ENCODE assay signal across 16 mouse cellular contexts in genomic region chr14:12428021-12428654, GRCm38 (mm10).
DNase-seq lines count a peak whose midpoint lies in the region; ATAC-seq and TF ChIP-seq lines count a peak whose summit lies in the region.
"Had no signal": no experiment of that assay in that cellular context is flagged by ENCODE, and none has a peak within 500 bp of the region (broad histone marks: within the 10 kb centered on the region; RNA-seq: fewer than 3 reads in every experiment).

No protein-coding gene starts in this region.

- DNase-seq in hindbrain, embryonic 14.5 days (ENCODE audit: low spot score), result no peak
- peak; percentile 44 to 55 for DNase-seq in right cerebral cortex, postnatal 10 days (ENCODE audit: low spot score in 2 of 2)
- no peak for DNase-seq in right cerebral cortex, postnatal 4 days
- peak; percentile 7 for DNase-seq in lung, postnatal 0 days (ENCODE audit: low spot score)
- DNase-seq in kidney, adult 2 months, result no peak
- no peak for DNase-seq in spleen, adult 18-20 months
- no peak for DNase-seq in kidney, postnatal 25 days
- DNase-seq: adrenal gland, adult 2 months; cerebellum, postnatal 36 days; gastrocnemius, adult 2 months; kidney, adult 18-20 months; liver had no signal

- TF ChIP-seq CTCF in lung, postnatal 0 days (IDR thresholded peaks at IDR 0.05), result no peak
- TF ChIP-seq CTCF in kidney, adult 2 months (conservative IDR thresholded peaks at IDR 0.05; ENCODE audit: insufficient read depth, insufficient read length, low read depth, low read length), result no peak

- no peak overlapping the region for H3K4me3 ChIP-seq in hindbrain, embryonic 16.5 days (ENCODE audit: low read length)
- H3K4me3 ChIP-seq in hindbrain, embryonic 14.5 days (replicated peaks; ENCODE audit: low read length), result no peak overlapping the region
- H3K4me3 ChIP-seq in lung, postnatal 0 days (ENCODE audit: low read depth, low read length), result no peak overlapping the region
- no peak overlapping the region for H3K4me3 ChIP-seq in kidney, adult 2 months (ENCODE audit: insufficient read depth, low read depth, low read length)
- H3K4me3 ChIP-seq: embryonic facial prominence, embryonic 13.5 days; gastrocnemius, adult 2 months; heart, embryonic 12.5 days; hindbrain, embryonic 10.5 days had no signal

- no peak overlapping the region for H3K9ac ChIP-seq in hindbrain, embryonic 16.5 days (ENCODE audit: low read depth, low read length)
- no peak overlapping the region for H3K9ac ChIP-seq in hindbrain, embryonic 14.5 days
- no peak overlapping the region for H3K9ac ChIP-seq in lung, postnatal 0 days (replicated peaks; ENCODE audit: low read depth)
- H3K9ac ChIP-seq: embryonic facial prominence, embryonic 13.5 days; heart, embryonic 12.5 days had no signal

- no peaks in the 10 kb centered on the region for H3K27me3 ChIP-seq in hindbrain, embryonic 16.5 days (replicated peaks; ENCODE audit: control insufficient read depth, insufficient read depth, low read length)
- no peaks in the 10 kb centered on the region for H3K27me3 ChIP-seq in hindbrain, embryonic 14.5 days (ENCODE audit: control insufficient read depth, insufficient read depth, low read length)
- H3K27me3 ChIP-seq in lung, postnatal 0 days (replicated peaks; ENCODE audit: insufficient read depth, low read length), result no peaks in the 10 kb centered on the region
- H3K27me3 ChIP-seq in kidney, adult 2 months (replicated peaks; ENCODE audit: control insufficient read depth, insufficient read depth, low read length), result no peaks in the 10 kb centered on the region
- H3K27me3 ChIP-seq: embryonic facial prominence, embryonic 13.5 days; heart, embryonic 12.5 days had no signal

- no peak overlapping the region for H3K27ac ChIP-seq in hindbrain, embryonic 16.5 days (ENCODE audit: low read depth, low read length)
- no peak overlapping the region for H3K27ac ChIP-seq in hindbrain, embryonic 14.5 days
- no peak overlapping the region for H3K27ac ChIP-seq in lung, postnatal 0 days (ENCODE audit: low read length)
- no peak overlapping the region for H3K27ac ChIP-seq in kidney, adult 2 months (ENCODE audit: insufficient read depth, low read depth, low read length)
- H3K27ac ChIP-seq: embryonic facial prominence, embryonic 13.5 days; gastrocnemius, adult 2 months; hindbrain, embryonic 10.5 days had no signal

- no peak for TF ChIP-seq POLR2A in kidney, adult 2 months (IDR thresholded peaks at IDR 0.05; ENCODE audit: low read depth, low read length)

- TF ChIP-seq EP300 in lung, postnatal 0 days (IDR thresholded peaks at IDR 0.05), result no peak

- 70% methylated on average over 8 of the region's 8 CpGs for WGBS in hindbrain, embryonic 16.5 days
- WGBS in hindbrain, embryonic 14.5 days, result 81% methylated on average over 8 of the region's 8 CpGs
- 57% methylated on average over 8 of the region's 8 CpGs for WGBS in lung, postnatal 0 days
- WGBS in kidney, adult 2 months, result 83% methylated on average over 8 of the region's 8 CpGs

- peak; percentile 65; the same call in 1 of the 2 replicates for ATAC-seq in hindbrain, embryonic 16.5 days
- no peak for ATAC-seq in hindbrain, embryonic 14.5 days (ENCODE audit: low FRiP score)
- peak; percentile 17; the same call in 1 of the 2 replicates for ATAC-seq in lung, postnatal 0 days

- no peaks in the 10 kb centered on the region; the same call in 1 of the 2 replicates for H3K36me3 ChIP-seq in hindbrain, embryonic 16.5 days (ENCODE audit: control insufficient read depth, insufficient read depth, low read length)
- peaks cover 12% of the 10 kb centered on the region for H3K36me3 ChIP-seq in hindbrain, embryonic 14.5 days (replicated peaks; ENCODE audit: control insufficient read depth, insufficient read depth)
- no peaks in the 10 kb centered on the region for H3K36me3 ChIP-seq in lung, postnatal 0 days (ENCODE audit: insufficient read depth, low read length)
- no peaks in the 10 kb centered on the region for H3K36me3 ChIP-seq in kidney, adult 2 months (ENCODE audit: control insufficient read depth, insufficient read depth, low read length)
- H3K36me3 ChIP-seq: embryonic facial prominence, embryonic 13.5 days; heart, embryonic 12.5 days; hindbrain, embryonic 10.5 days had no signal

- H3K9me3 ChIP-seq in hindbrain, embryonic 16.5 days (ENCODE audit: control insufficient read depth, low read length), result no peaks in the 10 kb centered on the region
- H3K9me3 ChIP-seq in hindbrain, embryonic 14.5 days (ENCODE audit: control insufficient read depth, low read length), result no peaks in the 10 kb centered on the region
- H3K9me3 ChIP-seq in lung, postnatal 0 days (ENCODE audit: low read length), result no peaks in the 10 kb centered on the region
- H3K9me3 ChIP-seq: embryonic facial prominence, embryonic 13.5 days; heart, embryonic 12.5 days; hindbrain, embryonic 10.5 days had no signal

- H3K4me2 ChIP-seq in hindbrain, embryonic 16.5 days (ENCODE audit: low read length), result no peak overlapping the region
- H3K4me2 ChIP-seq in hindbrain, embryonic 14.5 days (replicated peaks), result no peak overlapping the region
- no peak overlapping the region for H3K4me2 ChIP-seq in lung, postnatal 0 days (replicated peaks; ENCODE audit: low read depth, low read length)
- H3K4me2 ChIP-seq: embryonic facial prominence, embryonic 13.5 days; heart, embryonic 12.5 days had no signal

- H3K4me1 ChIP-seq in hindbrain, embryonic 16.5 days (ENCODE audit: control insufficient read depth, insufficient read depth, low read depth, low read length), result no peaks in the 10 kb centered on the region
- no peaks in the 10 kb centered on the region for H3K4me1 ChIP-seq in hindbrain, embryonic 14.5 days (replicated peaks; ENCODE audit: control insufficient read depth, insufficient read depth, low read length)
- no peaks in the 10 kb centered on the region for H3K4me1 ChIP-seq in lung, postnatal 0 days (ENCODE audit: insufficient read depth, low read depth, low read length)
- H3K4me1 ChIP-seq in kidney, adult 2 months (ENCODE audit: control insufficient read depth, insufficient read depth, low read length), result no peaks in the 10 kb centered on the region
- H3K4me1 ChIP-seq: embryonic facial prominence, embryonic 13.5 days; heart, embryonic 12.5 days; hindbrain, embryonic 10.5 days had no signal

Comparison
In these comparisons a context has a peak if more than half of its experiments do, and no peak if none do; other contexts are left out.
1. DNase-seq: peak in right cerebral cortex, postnatal 10 days (2 of 2) and lung, postnatal 0 days (single experiment); none in hindbrain, embryonic 14.5 days (single experiment), right cerebral cortex, postnatal 4 days (single experiment), kidney, adult 2 months (single experiment), spleen, adult 18-20 months (0 of 2) and kidney, postnatal 25 days (0 of 2).